Mouse (Mus musculus) stomach, embryonic 14.5 days (tissue): ENCODE data around the gene Efnb2. TPM values are rescaled to one million over a fixed set of nuclear protein-coding genes. Genes with fewer than 3 reads are reported as not detected.
A peak's percentile ranks its signal among the peaks of the same experiment; 100 is the strongest.

Experiments
- ATAC-seq: fragments of 200-750 bp; cut with Nextera tagmentation; 2 replicates; pipeline ENCODE4 v1.8.0; 2017; ENCODE audit warnings: low read depth, moderate TSS enrichment; ENCODE audit not compliant: insufficient number of reproducible peaks, insufficient read depth, low FRiP score
- H3K27ac ChIP-seq: fragments of 300-500 bp; sonication (generic); 2 replicates; pipeline ENCODE4 v1.5.1; 2014; ENCODE audit warnings: mild to moderate bottlenecking, low read length, moderate library complexity, mixed read lengths
- H3K27me3 ChIP-seq: fragments of 300-500 bp; sonication (generic); 2 replicates; pipeline ENCODE4 v1.6.1; 2014; ENCODE audit warnings: low read length, control low read depth, mixed read lengths; ENCODE audit not compliant: control insufficient read depth, insufficient read depth
- H3K36me3 ChIP-seq: fragments of 300-500 bp; sonication (generic); 2 replicates; pipeline ENCODE4 v1.6.1; 2014; ENCODE audit warnings: mild to moderate bottlenecking, control low read depth, low read length, moderate library complexity, mixed read lengths; ENCODE audit not compliant: control insufficient read depth, insufficient read depth
- H3K4me1 ChIP-seq: fragments of 300-500 bp; sonication (generic); 2 replicates; pipeline ENCODE4 v1.6.1; 2014; ENCODE audit warnings: low read length, control low read depth, mixed read lengths; ENCODE audit not compliant: control insufficient read depth, insufficient read depth
- H3K4me2 ChIP-seq: fragments of 300-500 bp; sonication (generic); replicated peaks from 2 replicates; pipeline ENCODE4 v1.6.1; 2014; ENCODE audit warnings: low read depth, low read length, control low read depth
- H3K4me3 ChIP-seq: fragments of 300-500 bp; sonication (generic); 2 replicates; pipeline ENCODE4 v1.5.1; 2014; ENCODE audit warnings: low read depth, low read length, control low read depth
- H3K9ac ChIP-seq: fragments of 300-500 bp; sonication (generic); replicated peaks from 2 replicates; pipeline ENCODE4 v1.6.1; 2014; ENCODE audit warnings: low read depth, mild to moderate bottlenecking, control low read depth, low read length, moderate library complexity, mixed read lengths
- H3K9me3 ChIP-seq: fragments of 300-500 bp; sonication (generic); 2 replicates; pipeline ENCODE4 v1.6.1; 2016; ENCODE audit warnings: low read depth, low read length, control low read depth; ENCODE audit not compliant: control insufficient read depth
- WGBS: fragments of 180-500 bp; shearing (Covaris S2); extraction: QIAGEN DNeasy Blood & Tissue Kit; methylation state at CpG from one replicate; pipeline ENCODE4 v1.1.7; 2014; 5-methylcytosine and 5-hydroxymethylcytosine counted together
- polyA plus RNA-seq: library from polyadenylated mRNA; unstranded; fragments of >200 nt; fragmentation: Nextera tagmentation; extraction: Ambion mirVana; gene quantifications from 2 replicates; pipeline ENCODE4 v1.2.1, GENCODE M21; 2014

Gene Efnb2
- polyA plus RNA-seq, 1 experiment from 2014 or later = 30.4 TPM

DNA sequence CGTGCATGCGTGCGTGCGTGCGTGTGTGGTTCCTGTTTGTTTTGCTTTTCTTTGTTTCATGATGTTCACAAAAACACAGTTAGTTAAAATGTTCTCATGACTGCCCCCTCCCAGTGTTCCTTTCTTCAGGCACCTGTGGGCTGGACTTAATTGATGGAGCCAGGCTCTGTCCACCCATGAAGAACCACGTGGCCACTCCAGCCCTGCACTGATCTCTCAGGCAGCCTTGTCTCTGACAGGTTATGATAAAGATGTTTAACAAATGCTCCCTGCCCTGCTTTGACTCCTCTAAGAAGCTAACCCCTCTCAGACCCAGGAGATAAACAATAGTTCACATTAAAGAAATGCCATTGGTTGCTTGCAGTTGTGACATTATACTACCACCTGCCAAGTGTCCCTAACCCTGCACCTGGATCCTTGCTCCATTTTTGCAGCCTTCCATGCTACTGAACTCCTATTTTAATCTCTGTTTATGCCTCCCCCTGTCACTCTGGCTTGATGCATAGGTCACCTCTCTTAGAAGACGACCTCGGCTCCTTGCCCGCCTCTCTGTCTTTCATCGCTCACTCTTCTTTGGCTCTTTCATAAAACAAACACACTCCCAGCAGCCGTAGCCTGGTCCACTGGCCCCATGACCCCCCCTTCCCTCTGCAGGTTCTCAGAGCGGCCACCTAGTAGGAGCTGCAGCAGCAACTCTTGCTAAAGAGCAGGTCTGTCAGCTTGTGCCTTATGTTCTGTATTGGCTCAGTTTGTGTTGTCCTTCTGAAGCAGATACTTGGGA lies 65.0 kb downstream of the Efnb2 start:
- H3K27me3 ChIP-seq = no peaks in the 10 kb centered on the region
- H3K4me3 ChIP-seq = no peak overlapping the region
- H3K27ac ChIP-seq = no peak overlapping the region
- ATAC-seq = peak; percentile 68; the same call in 1 of the 2 replicates
- H3K36me3 ChIP-seq = no peaks in the 10 kb centered on the region
- WGBS = 23% methylated on average over 12 of the region's 12 CpGs
- no peak overlapping the region for H3K4me2 ChIP-seq
- no peak overlapping the region for H3K9ac ChIP-seq
- H3K4me1 ChIP-seq = 0 out of 2 replicates have a peak, but pooled peaks cover 10% of the 10 kb centered on the region
- no peaks in the 10 kb centered on the region for H3K9me3 ChIP-seq

DNA sequence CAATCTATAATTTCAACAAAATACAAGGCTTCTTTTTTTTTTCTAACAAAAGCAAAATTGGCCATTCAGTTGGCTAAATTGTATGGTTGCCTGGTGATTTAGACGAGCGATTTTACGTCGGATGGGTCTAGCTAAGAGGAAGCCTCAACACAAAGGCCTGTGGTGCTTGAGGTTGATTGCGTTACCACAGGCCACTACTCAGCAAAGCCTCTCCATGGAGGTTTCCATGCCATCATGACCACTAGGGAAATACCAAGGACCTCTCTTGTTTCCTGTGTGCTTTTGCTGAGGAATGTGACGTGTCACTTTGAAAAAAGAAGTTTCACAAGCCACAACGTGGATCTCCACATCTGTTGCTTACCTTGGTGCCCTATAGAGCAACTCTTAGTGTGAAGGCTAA lies 67.2 kb downstream of the Efnb2 start:
- Histone ChIP-seq H3K9ac (no peak overlapping the region), H3K4me2 (no peak overlapping the region), H3K9me3 (no peaks in the 10 kb centered on the region), H3K27ac (no peak overlapping the region), H3K4me3 (no peak overlapping the region), H3K27me3 (no peaks in the 10 kb centered on the region), H3K4me1 (0 out of 2 replicates have a peak, but pooled peaks cover 10% of the 10 kb centered on the region), H3K36me3 (no peaks in the 10 kb centered on the region)
- 89% methylated on average over 7 of the region's 7 CpGs for WGBS
- no peak for ATAC-seq

DNA sequence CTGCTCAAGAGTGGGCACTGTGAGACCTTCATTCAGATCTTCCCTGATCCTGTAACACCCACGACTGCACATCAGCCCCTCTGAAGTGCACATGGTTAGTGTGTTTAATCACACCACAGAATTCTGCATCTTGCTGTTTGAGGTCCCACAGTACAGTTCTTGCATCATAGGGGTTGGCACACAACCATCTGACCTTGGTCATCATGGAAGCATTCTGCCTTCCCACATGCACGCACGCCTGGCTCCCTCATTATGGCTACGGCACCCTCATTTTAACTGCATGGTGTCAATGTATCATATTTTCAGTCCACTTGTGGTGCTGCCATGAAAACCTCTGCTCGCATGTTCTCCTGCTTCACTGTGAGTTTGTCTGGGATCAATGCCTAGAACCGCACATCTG lies 67.7 kb downstream of the Efnb2 start:
- no peak overlapping the region for H3K4me3 ChIP-seq
- WGBS = 96% methylated on average over 6 of the region's 6 CpGs
- ATAC-seq = no peak

DNA sequence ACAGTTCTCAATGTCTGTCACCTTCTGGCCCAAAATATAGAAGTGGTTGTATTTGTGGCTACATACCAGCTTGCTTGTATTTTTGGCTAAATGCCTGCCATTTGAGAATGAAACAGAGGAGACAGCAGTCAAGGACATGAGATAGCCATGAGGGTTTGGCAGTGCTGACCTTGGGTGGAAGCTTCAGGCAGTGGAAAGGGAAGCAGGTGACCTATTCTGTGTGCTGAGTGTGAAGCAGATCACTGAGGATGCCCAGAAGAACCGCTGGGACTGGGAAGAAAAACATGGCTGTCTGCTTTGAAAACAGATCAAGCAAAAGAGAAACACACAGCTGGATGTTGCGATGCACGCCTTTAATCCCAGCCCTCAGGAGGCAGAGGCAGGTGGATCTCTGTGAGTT lies 68.7 kb downstream of the Efnb2 start:
- ATAC-seq = no peak
- Histone ChIP-seq H3K9me3 (no peaks in the 10 kb centered on the region), H3K4me1 (0 out of 2 replicates have a peak, but pooled peaks cover 10% of the 10 kb centered on the region), H3K9ac (no peak overlapping the region), H3K4me2 (no peak overlapping the region), H3K4me3 (no peak overlapping the region), H3K27ac (no peak overlapping the region), H3K36me3 (no peaks in the 10 kb centered on the region), H3K27me3 (no peaks in the 10 kb centered on the region)
- 94% methylated on average over 3 of the region's 3 CpGs for WGBS

More for the DNA sequence above, 67.7 kb downstream of the Efnb2 start:
- no peak overlapping the region for H3K27ac ChIP-seq
- H3K9me3 ChIP-seq = no peaks in the 10 kb centered on the region
- no peaks in the 10 kb centered on the region for H3K36me3 ChIP-seq
- no peaks in the 10 kb centered on the region for H3K27me3 ChIP-seq
- H3K4me2 ChIP-seq = no peak overlapping the region
- 0 out of 2 replicates have a peak, but pooled peaks cover 10% of the 10 kb centered on the region for H3K4me1 ChIP-seq
- no peak overlapping the region for H3K9ac ChIP-seq

DNA sequence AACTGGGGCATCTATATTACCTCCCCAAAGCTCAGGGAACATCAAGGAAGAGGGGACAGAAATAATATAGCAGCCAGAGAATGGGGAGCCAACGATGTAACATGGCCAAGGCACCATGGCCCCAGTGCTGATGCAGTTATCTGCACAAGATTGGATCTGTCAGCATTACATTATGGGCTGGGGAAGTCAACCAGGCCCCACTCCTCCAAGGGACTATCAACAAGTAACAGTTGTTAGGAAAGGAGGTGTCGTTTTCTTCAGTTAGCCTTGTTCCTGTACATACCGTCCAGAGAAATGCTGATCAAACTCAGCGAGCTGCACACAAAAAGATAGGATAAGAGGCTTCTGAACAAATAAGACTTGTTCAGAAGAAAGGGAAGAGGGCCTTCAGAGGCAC lies 77.1 kb downstream of the Efnb2 start:
- no peaks in the 10 kb centered on the region for H3K36me3 ChIP-seq
- no peak overlapping the region for H3K9ac ChIP-seq
- no peaks in the 10 kb centered on the region for H3K27me3 ChIP-seq
- 82% methylated on average over 4 of the region's 4 CpGs for WGBS
- no peak overlapping the region for H3K4me2 ChIP-seq
- H3K4me3 ChIP-seq = no peak overlapping the region
- H3K4me1 ChIP-seq = no peaks in the 10 kb centered on the region
- H3K9me3 ChIP-seq = no peaks in the 10 kb centered on the region
- H3K27ac ChIP-seq = no peak overlapping the region
- ATAC-seq = no peak

DNA sequence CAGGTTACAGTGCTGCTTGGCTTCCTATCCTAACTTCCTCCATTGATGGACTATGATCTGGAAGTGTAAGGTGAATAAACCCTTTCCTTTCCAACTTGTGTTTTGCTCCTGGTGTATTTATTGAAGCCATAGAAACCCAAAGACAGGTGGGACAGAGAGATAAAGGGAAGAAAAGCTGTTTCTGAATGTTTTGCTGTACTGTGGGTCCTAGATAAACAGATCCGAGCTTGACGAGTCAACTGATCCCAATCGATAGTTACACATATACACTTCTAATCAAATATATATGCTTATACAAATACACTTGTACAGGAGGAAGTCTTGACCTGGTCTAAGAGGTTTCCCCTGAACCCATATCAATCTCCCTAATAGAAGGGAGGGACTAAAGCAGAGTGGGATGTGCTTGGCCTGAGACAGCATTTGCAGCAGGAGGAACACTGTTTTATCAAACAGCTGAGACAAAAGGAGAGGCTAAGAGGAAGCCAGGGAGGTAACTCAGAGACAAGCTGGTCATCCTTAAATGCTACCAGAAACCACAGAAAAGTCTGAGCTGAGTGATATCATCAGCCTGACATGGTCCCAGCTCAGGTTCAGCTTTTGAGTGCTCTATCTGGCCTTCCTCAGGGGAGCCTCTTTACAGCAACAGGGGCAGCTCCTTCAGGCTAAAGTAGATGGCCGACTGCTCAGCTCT lies 77.6 kb downstream of the Efnb2 start:
- no peaks in the 10 kb centered on the region for H3K9me3 ChIP-seq
- no peak overlapping the region for H3K4me3 ChIP-seq
- H3K4me2 ChIP-seq = no peak overlapping the region
- no peak for ATAC-seq
- H3K27ac ChIP-seq = no peak overlapping the region
- H3K27me3 ChIP-seq = no peaks in the 10 kb centered on the region
- no peaks in the 10 kb centered on the region for H3K4me1 ChIP-seq
- 73% methylated on average over 4 of the region's 4 CpGs for WGBS
- H3K9ac ChIP-seq = no peak overlapping the region
- no peaks in the 10 kb centered on the region for H3K36me3 ChIP-seq

DNA sequence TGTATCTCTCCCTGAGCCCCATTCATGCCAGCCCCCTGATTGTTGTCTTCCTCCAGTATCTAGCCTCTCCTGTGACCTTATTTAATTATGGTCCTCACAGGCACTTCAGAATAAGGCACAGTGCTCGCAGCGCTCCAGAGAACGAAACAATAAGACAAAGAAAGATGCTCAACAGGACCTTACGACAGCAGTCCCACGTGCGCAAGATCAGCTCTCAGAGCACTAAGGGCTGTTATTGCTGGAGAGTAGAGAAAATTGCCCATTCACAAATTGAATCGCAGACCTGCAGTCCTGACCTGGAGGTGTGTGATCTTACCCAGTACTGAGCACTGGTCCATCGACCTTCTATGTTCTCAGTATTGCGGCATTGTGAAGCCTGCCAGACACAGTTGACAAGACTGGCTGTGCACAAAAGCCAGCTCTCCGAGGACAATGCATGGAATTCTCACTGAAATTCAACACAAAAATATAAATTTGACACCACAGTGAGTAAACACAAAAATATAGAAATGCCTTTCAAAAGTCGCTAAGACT lies 83.2 kb downstream of the Efnb2 start:
- Histone ChIP-seq H3K4me3 (no peak overlapping the region), H3K36me3 (no peaks in the 10 kb centered on the region), H3K9me3 (no peaks in the 10 kb centered on the region), H3K9ac (no peak overlapping the region), H3K4me1 (no peaks in the 10 kb centered on the region), H3K27ac (no peak overlapping the region), H3K4me2 (no peak overlapping the region), H3K27me3 (no peaks in the 10 kb centered on the region)
- WGBS = 79% methylated on average over 11 of the region's 11 CpGs
- ATAC-seq = no peak

DNA sequence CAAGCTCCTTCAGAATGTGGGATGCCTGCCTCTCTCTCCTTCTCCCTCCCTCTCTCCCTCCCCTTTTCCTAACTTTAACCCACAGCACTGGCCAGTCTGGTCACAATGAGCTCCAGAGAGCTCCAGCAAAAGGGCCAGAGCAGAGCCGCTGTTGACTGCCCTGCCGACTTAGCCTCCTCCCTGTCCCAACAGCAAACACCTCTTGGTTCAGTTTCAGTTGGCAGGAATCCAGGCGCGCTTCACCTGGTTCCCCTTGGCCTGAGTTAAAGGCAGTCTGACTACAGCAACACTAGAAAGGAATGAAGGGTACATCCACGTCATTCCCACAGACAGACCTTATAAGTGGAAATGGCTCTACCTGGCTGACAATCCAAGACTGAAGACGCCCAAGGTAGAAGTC lies 84.2 kb downstream of the Efnb2 start:
- no peak for ATAC-seq
- 80% methylated on average over 6 of the region's 6 CpGs for WGBS
- H3K27ac ChIP-seq = no peak overlapping the region
- no peak overlapping the region for H3K9ac ChIP-seq
- H3K9me3 ChIP-seq = no peaks in the 10 kb centered on the region
- H3K27me3 ChIP-seq = no peaks in the 10 kb centered on the region
- no peaks in the 10 kb centered on the region for H3K36me3 ChIP-seq
- H3K4me3 ChIP-seq = no peak overlapping the region
- peaks cover 3% of the 10 kb centered on the region; the same call in 1 of the 2 replicates for H3K4me1 ChIP-seq
- H3K4me2 ChIP-seq = no peak overlapping the region
